Comparison of ENCODE assay signal across 23 mouse cellular contexts in the genomic region with DNA sequence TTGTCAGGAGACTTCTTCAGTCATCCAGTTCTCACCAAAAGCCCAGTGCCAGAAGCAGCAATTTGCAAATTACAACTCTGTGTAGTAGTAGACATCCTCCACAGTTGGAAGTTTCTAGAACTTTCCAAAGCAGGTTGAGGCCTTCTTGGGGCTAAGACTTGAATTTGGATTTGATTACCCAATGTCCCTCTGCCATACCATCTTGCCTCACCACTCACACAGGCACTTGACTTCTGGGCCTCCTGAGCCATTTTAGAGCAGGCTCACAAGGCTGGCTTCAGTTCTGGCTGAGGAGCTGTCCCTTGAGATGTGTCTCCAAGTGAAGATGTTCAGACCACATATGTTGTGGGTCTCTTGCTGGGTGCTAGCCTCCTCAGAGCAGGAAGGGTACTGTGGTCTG.
DNase-seq lines count a peak whose midpoint lies in the region; ATAC-seq and TF ChIP-seq lines count a peak whose summit lies in the region.
"Had no signal": no experiment of that assay in that cellular context is flagged by ENCODE, and none has a peak within 500 bp of the region (broad histone marks: within the 10 kb centered on the region; RNA-seq: fewer than 3 reads in every experiment).

No protein-coding gene starts in this region.

- H3K4me1 ChIP-seq in thymus, adult 2 months (replicated peaks; ENCODE audit: control insufficient read depth, insufficient read depth, low read length), result peaks cover 24% of the 10 kb centered on the region
- H3K4me1 ChIP-seq: heart, embryonic 12.5 days; heart, embryonic 15.5 days; hindbrain, embryonic 15.5 days had no signal

- H3K36me3 ChIP-seq in thymus, adult 2 months (ENCODE audit: control insufficient read depth, insufficient read depth, low read length), result no peaks in the 10 kb centered on the region
- H3K36me3 ChIP-seq: heart, embryonic 12.5 days; heart, embryonic 15.5 days; hindbrain, embryonic 15.5 days had no signal

- no peak overlapping the region for H3K4me3 ChIP-seq in thymus, adult 2 months (ENCODE audit: control insufficient read depth, insufficient read depth, low read length)
- H3K4me3 ChIP-seq: gastrocnemius, adult 2 months; heart, embryonic 12.5 days; heart, embryonic 15.5 days; hindbrain, embryonic 15.5 days had no signal

- DNase-seq in thymus, adult 2 months, result no peak
- no peak for DNase-seq in thymus, adult 18-20 months
- peak; percentile 51 for DNase-seq in adipocyte (ENCODE audit: low spot score)
- no peak for DNase-seq in B cell, adult 2 months
- DNase-seq in left cerebral cortex, postnatal 10 days (ENCODE audit: extremely low spot score in 1 of 2, low spot score in 2 of 2), result no peak
- DNase-seq in heart, postnatal 25 days (ENCODE audit: low spot score), result no peak
- DNase-seq: adrenal gland, adult 8-10 months; adrenal gland, postnatal 25 days; cerebellum, adult 11-12 months; cerebellum, adult 8-10 months; cerebellum, postnatal 10 days; cerebellum, postnatal 36 days; forebrain, postnatal 0 days; gastrocnemius, adult 2 months; gastrocnemius, postnatal 14 days; heart, adult 18-20 months; heart, postnatal 10 days; heart, postnatal 4 days had no signal

- H3K27me3 ChIP-seq in thymus, adult 2 months (ENCODE audit: control insufficient read depth, insufficient read depth, low read length), result no peaks in the 10 kb centered on the region
- H3K27me3 ChIP-seq: heart, embryonic 12.5 days; heart, embryonic 15.5 days; hindbrain, embryonic 15.5 days had no signal

- TF ChIP-seq CTCF in thymus, adult 2 months (IDR thresholded peaks at IDR 0.05; ENCODE audit: borderline replicate concordance, control insufficient read depth, extremely low read depth, insufficient read depth, low read length, poor library complexity), result no peak

- H3K27ac ChIP-seq in thymus, adult 2 months (ENCODE audit: control insufficient read depth, insufficient read depth, low read length), result peak overlapping the region; percentile 4; the same call in 1 of the 2 replicates
- H3K27ac ChIP-seq: gastrocnemius, adult 2 months; heart, embryonic 15.5 days; hindbrain, embryonic 15.5 days had no signal

- no peak for TF ChIP-seq POLR2A in thymus, adult 2 months (IDR thresholded peaks at IDR 0.05; ENCODE audit: control insufficient read depth, extremely low read depth, insufficient read depth, low read length, poor library complexity)

- intact Hi-C loops in left cerebral cortex, postnatal 10 days (cut with DNase I), result no loop called here
- intact Hi-C loops in heart, postnatal 25 days (cut with DNase I), result no loop called here

- ATAC-seq in megakaryocyte, adult 5-6 weeks (ENCODE audit: poor library complexity, severe bottlenecking), result 0 out of 2 replicates have a peak, but pooled peaks have one; percentile 5
- ATAC-seq: forebrain, embryonic 14.5 days; forebrain, postnatal 0 days had no signal
